Mouse (Mus musculus) megakaryocyte, embryonic 14.5 days (primary cell): ENCODE data around the gene Nceh1. TPM values are rescaled to one million over a fixed set of nuclear protein-coding genes. Genes with fewer than 3 reads are reported as not detected.
"Not testable (repeated sequence)": the region's sequence is repeated elsewhere in the genome, so short reads cannot be mapped to it uniquely, and the experiment has no call there.

Experiments
- H3K27me3 ChIP-seq: replicated peaks from 2 replicates; pipeline ENCODE3; 2012; ENCODE audit warnings: inconsistent platforms
- H3K36me3 ChIP-seq: replicated peaks from 2 replicates; pipeline ENCODE3; 2012; ENCODE audit warnings: low read length, inconsistent platforms, mixed read lengths
- H3K4me1 ChIP-seq: 2 replicates; pipeline ENCODE4 v1.6.1; 2012; ENCODE audit warnings: inconsistent platforms
- H3K4me3 ChIP-seq: replicated peaks from 2 replicates; pipeline ENCODE3; 2012; ENCODE audit warnings: moderate library complexity, mild to moderate bottlenecking, inconsistent platforms
- H3K9me3 ChIP-seq: 2 replicates; pipeline ENCODE4 v1.6.1; 2012; ENCODE audit warnings: inconsistent platforms
- FLI1 ChIP-seq: IDR thresholded peaks from 2 replicates; pipeline ENCODE4 v1.6.1; 2012; ENCODE audit warnings: low read length, inconsistent platforms, mixed read lengths
- GATA1 ChIP-seq: IDR thresholded peaks from 3 replicates; pipeline ENCODE4 v1.6.1; 2012; ENCODE audit warnings: mixed read lengths, low read length, inconsistent platforms, borderline replicate concordance
- polyA plus RNA-seq: library from polyadenylated mRNA; stranded (reverse); fragments of >175 nt; gene quantifications from 2 replicates; pipeline ENCODE4 v1.2.3, GENCODE M21; 2012; ENCODE audit warnings: low replicate concordance; ENCODE audit not compliant: insufficient read depth

Gene Nceh1
- polyA plus RNA-seq, 1 experiment = 1.8 TPM

GRCm38 (mm10) chr3:27280280-27280749 is 97.5 kb downstream of the Nceh1 start:
- Histone ChIP-seq H3K9me3 (no peaks in the 10 kb centered on the region), H3K36me3 (no peaks in the 10 kb centered on the region), H3K4me3 (no peak overlapping the region), H3K4me1 (0 out of 2 replicates have a peak, but pooled peaks cover 4% of the 10 kb centered on the region), H3K27me3 (no peaks in the 10 kb centered on the region)
- TF ChIP-seq GATA1 (no peak), FLI1 (no peak)

- H3K27me3 ChIP-seq = no peaks in the 10 kb centered on the region
- no peaks in the 10 kb centered on the region for H3K36me3 ChIP-seq
- TF ChIP-seq GATA1 = no peak
- no peak for TF ChIP-seq FLI1
- 0 out of 2 replicates have a peak, but pooled peaks cover 4% of the 10 kb centered on the region for H3K4me1 ChIP-seq
- H3K9me3 ChIP-seq = no peaks in the 10 kb centered on the region
- H3K4me3 ChIP-seq = no peak overlapping the region
Measured at GRCm38 (mm10) chr3:27283071-27283713, 100.4 kb downstream of the Nceh1 start.

DNA sequence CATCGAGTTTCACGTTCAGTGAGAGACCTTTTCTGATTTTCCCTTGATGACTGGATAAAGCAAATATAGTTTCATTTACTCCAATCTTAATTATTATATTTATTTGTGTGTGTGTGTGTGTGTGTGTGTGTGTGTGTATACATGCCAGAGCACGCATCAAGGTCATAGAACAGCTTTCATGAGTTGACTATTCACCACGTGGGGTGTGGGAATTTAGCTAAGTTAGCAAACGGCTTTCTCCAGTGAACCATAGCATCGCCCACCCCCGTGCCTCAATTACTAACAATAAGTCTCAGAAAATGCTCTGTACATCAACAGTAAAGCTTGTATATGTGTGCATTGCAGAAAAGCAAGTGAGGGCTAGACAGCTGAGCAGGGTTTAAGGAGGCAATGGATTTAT is 101.0 kb downstream of the Nceh1 start:
- no peaks in the 10 kb centered on the region for H3K36me3 ChIP-seq
- no peaks in the 10 kb centered on the region for H3K27me3 ChIP-seq
- TF ChIP-seq FLI1 (no peak), GATA1 (no peak)
- H3K9me3 ChIP-seq = no peaks in the 10 kb centered on the region
- H3K4me3 ChIP-seq = no peak overlapping the region
- 0 out of 2 replicates have a peak, but pooled peaks cover 4% of the 10 kb centered on the region for H3K4me1 ChIP-seq

DNA sequence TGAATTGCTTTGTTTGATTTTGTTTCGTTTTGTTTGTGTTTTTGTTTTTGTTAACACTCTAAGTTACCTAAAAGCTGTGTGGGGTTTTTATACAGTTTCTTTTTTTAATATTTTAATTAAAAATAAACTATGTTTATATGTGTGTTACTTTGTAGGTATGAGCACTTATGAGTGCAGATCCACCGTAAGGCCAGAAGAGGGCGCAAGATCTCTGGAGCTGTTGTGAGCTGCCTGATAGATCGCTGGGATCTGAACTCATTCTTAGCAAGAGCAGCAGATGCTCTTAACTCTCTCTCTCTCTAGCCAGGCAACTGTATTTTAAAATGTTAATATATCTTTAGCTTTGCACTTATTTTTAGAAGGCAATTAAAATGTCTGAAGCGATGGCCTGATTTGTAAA is 101.5 kb downstream of the Nceh1 start:
- Histone ChIP-seq H3K4me1 (0 out of 2 replicates have a peak, but pooled peaks cover 4% of the 10 kb centered on the region), H3K9me3 (no peaks in the 10 kb centered on the region), H3K36me3 (no peaks in the 10 kb centered on the region), H3K27me3 (no peaks in the 10 kb centered on the region), H3K4me3 (no peak overlapping the region)
- TF ChIP-seq FLI1 (no peak), GATA1 (no peak)

DNA sequence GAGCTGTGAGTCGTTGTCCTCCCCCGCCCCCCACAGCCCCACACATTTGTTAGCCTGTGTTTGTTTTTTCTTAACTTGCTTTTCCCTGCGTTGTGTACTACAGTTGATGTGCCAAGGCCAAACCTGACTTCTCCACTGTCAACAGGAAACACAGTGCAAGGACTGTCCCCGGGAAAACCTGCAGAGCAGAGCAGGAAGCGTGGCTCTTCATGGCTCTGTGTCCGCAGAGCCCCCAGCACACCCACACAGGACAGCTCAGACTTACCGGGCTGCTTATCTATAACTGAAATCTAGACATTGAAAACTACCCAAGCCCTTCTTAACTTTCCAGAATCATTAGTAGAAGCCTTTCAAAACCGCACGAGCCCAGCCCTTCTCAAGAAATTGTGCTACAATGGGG is 102.3 kb downstream of the Nceh1 start:
- no peak for TF ChIP-seq GATA1
- TF ChIP-seq FLI1 = no peak
- Histone ChIP-seq H3K9me3 (no peaks in the 10 kb centered on the region), H3K4me1 (0 out of 2 replicates have a peak, but pooled peaks cover 4% of the 10 kb centered on the region), H3K36me3 (no peaks in the 10 kb centered on the region), H3K27me3 (no peaks in the 10 kb centered on the region), H3K4me3 (no peak overlapping the region)

GRCm38 (mm10) chr3:27288301-27288700 is 105.5 kb downstream of the Nceh1 start:
- Histone ChIP-seq H3K27me3 (no peaks in the 10 kb centered on the region), H3K9me3 (no peaks in the 10 kb centered on the region), H3K4me3 (no peak overlapping the region), H3K4me1 (no peaks in the 10 kb centered on the region), H3K36me3 (no peaks in the 10 kb centered on the region)
- no peak for TF ChIP-seq FLI1
- no peak for TF ChIP-seq GATA1

DNA sequence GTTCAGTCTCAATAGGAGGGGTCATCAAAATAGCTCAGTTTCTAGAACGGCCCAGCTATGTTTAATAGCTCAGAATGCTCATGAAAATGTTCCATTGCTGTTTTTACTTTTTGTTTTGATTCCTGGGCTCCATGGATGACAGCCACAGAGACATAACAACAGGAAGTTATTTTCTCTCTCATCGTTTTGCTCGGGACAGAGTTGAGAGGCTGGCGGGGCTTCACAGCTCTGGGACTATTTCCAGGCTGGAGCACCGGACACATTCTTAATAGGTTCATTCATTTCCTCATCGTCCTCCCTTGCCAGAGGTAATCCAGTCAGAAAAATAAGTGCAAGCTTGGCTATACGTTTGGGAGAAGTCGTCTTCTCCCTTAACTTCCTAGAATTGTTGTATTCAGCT is 106.1 kb downstream of the Nceh1 start:
- H3K27me3 ChIP-seq = no peaks in the 10 kb centered on the region
- H3K4me1 ChIP-seq = no peaks in the 10 kb centered on the region
- no peaks in the 10 kb centered on the region for H3K36me3 ChIP-seq
- H3K4me3 ChIP-seq = no peak overlapping the region
- H3K9me3 ChIP-seq = no peaks in the 10 kb centered on the region
- TF ChIP-seq FLI1 (no peak), GATA1 (no peak)

DNA sequence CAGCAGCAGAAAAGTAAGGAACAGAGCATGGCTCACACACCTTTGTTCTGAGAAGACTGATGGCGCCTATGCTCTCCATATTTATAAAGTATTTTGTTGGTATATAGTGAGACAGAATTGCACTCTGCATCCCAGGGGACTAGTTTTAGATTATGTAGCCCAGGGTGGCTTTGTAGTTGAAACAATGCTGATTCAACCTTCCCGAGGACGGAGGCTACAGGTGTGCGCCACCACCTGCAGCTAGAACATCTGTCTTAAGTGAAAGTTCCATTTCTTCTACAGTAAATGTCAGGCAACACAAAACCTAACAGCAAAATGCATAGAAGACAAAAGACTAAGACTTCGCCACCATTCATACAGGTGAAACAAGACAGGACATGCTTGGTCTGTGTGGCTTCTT is 107.5 kb downstream of the Nceh1 start:
- H3K36me3 ChIP-seq = no peaks in the 10 kb centered on the region

DNA sequence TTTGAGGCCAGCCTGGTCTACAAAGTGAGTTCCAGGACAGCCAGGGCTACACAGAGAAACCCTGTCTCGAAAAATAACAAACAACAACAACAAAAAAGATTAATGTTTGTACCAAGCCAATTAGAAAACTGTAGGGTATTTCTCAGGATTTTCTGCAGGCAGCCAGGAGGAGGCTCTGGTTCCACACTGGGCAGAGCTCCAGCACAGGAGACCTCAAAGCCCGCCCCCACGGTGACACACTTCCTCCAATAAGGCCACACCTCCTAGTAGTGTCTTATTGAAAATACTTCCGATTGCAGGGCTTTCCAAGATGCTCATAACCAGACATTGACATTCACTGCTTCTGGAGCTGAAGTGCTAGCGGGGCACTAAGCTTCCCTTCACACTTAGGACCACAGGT is 108.2 kb downstream of the Nceh1 start:
- H3K4me1 ChIP-seq, H3K27me3 ChIP-seq, H3K4me3 ChIP-seq, H3K9me3 ChIP-seq, H3K36me3 ChIP-seq: not testable (repeated sequence)

More for the DNA sequence above, 107.5 kb downstream of the Nceh1 start:
- Histone ChIP-seq H3K4me3 (no peak overlapping the region), H3K4me1 (no peaks in the 10 kb centered on the region), H3K27me3 (no peaks in the 10 kb centered on the region), H3K9me3 (no peaks in the 10 kb centered on the region)
- TF ChIP-seq GATA1 = no peak

GRCm38 (mm10) chr3:27291411-27291810 is 108.6 kb downstream of the Nceh1 start:
- H3K36me3 ChIP-seq, H3K4me1 ChIP-seq, H3K27me3 ChIP-seq, H3K9me3 ChIP-seq, H3K4me3 ChIP-seq: not testable (repeated sequence)
